Mouse (Mus musculus) CH12.LX (cell line): ENCODE results near the gene Itih5. TPM values are rescaled to one million over a fixed set of nuclear protein-coding genes. Genes with fewer than 3 reads are reported as not detected.

Experiments used
- DNase-seq: peaks from one replicate; pipeline ENCODE4 v3.0.0-alpha.2; 2013; ENCODE audit errors: extremely low read depth
- H3K27ac ChIP-seq: 2 replicates; pipeline ENCODE4 v1.5.1; 2012; ENCODE audit warnings: low read depth, mild to moderate bottlenecking, control low read depth, moderate library complexity; ENCODE audit not compliant: insufficient read depth
- H3K27me3 ChIP-seq: replicated peaks from 2 replicates; pipeline ENCODE3; 2012; ENCODE audit warnings: inconsistent platforms
- H3K36me3 ChIP-seq, 2 experiments: replicated peaks in 1 of 2; 2 replicates each; pipeline versions ENCODE3 to v1.6.1; 2012; ENCODE audit warnings: inconsistent platforms in 1 of 2, low read length in 1 of 2, mild to moderate bottlenecking in 1 of 2, mixed read lengths in 1 of 2, moderate library complexity in 1 of 2; ENCODE audit not compliant: control insufficient read depth in 1 of 2, insufficient read depth in 1 of 2
- H3K4me1 ChIP-seq, 2 experiments: 2 replicates each; pipeline ENCODE4 v1.6.1; 2012; ENCODE audit warnings: inconsistent platforms in 1 of 2, moderate library complexity in 1 of 2; ENCODE audit not compliant: insufficient read depth in 2 of 2, control insufficient read depth in 1 of 2
- H3K4me2 ChIP-seq: 2 replicates; pipeline ENCODE4 v1.6.1; 2012; ENCODE audit warnings: low read depth, mild to moderate bottlenecking, control low read depth; ENCODE audit not compliant: poor library complexity, insufficient read depth, severe bottlenecking
- H3K4me3 ChIP-seq, 3 experiments: fragments of 150-350 bp in 1 of 3; sonication (generic) in 1 of 3; replicated peaks in 1 of 3; 2 replicates each; pipeline versions ENCODE3 to v1.5.1; 2011 to 2012; ENCODE audit warnings: low read depth in 2 of 3, low read length in 2 of 3, mild to moderate bottlenecking in 2 of 3, moderate library complexity in 2 of 3, control low read depth in 1 of 3, improper control_type of control experiment in 1 of 3, inconsistent platforms in 1 of 3, mixed read lengths in 1 of 3; ENCODE audit not compliant: poor library complexity in 1 of 3
- H3K79me2 ChIP-seq: replicated peaks from 2 replicates; pipeline ENCODE4 v1.6.1; 2012; ENCODE audit warnings: mild to moderate bottlenecking, moderate library complexity; ENCODE audit not compliant: control insufficient read depth, poor library complexity, insufficient read depth, severe bottlenecking; ENCODE audit errors: extremely low read depth
- H3K9ac ChIP-seq: 2 replicates; pipeline ENCODE4 v1.6.1; 2012; ENCODE audit warnings: low read depth, mild to moderate bottlenecking, control low read depth, moderate library complexity; ENCODE audit not compliant: insufficient read depth
- H3K9me3 ChIP-seq: replicated peaks from 2 replicates; pipeline ENCODE3; 2012; ENCODE audit warnings: low read length, inconsistent platforms, mixed read lengths
- BHLHE40 ChIP-seq: IDR thresholded peaks from 2 replicates; pipeline ENCODE4 v1.6.1; 2011; ENCODE audit warnings: mild to moderate bottlenecking, low read depth, low read length, improper control_type of control experiment
- CHD1 ChIP-seq: IDR thresholded peaks from 2 replicates; pipeline ENCODE4 v1.6.1; 2012; ENCODE audit warnings: low read depth, low read length, improper control_type of control experiment, inconsistent platforms
- CHD2 ChIP-seq: IDR thresholded peaks from 2 replicates; pipeline ENCODE4 v1.6.1; 2011; ENCODE audit warnings: low read length, improper control_type of control experiment
- CTCF ChIP-seq, 2 experiments: IDR thresholded peaks in 1 of 2; conservative IDR thresholded peaks in 1 of 2; 2 replicates each; pipeline ENCODE4 v1.5.1; 2011 to 2012; ENCODE audit warnings: low read depth in 2 of 2, low read length in 2 of 2, improper control_type of control experiment in 1 of 2, inconsistent platforms in 1 of 2, mild to moderate bottlenecking in 1 of 2, moderate library complexity in 1 of 2
- E2F4 ChIP-seq: IDR thresholded peaks from 2 replicates; pipeline ENCODE4 v1.6.1; 2011; ENCODE audit warnings: low read depth, low read length, improper control_type of control experiment; ENCODE audit not compliant: insufficient replicate concordance
- ELF1 ChIP-seq: IDR thresholded peaks from 2 replicates; pipeline ENCODE4 v1.6.1; 2014; ENCODE audit warnings: low read depth, mild to moderate bottlenecking, inconsistent platforms, low read length, improper control_type of control experiment
- EP300 ChIP-seq: IDR thresholded peaks from 2 replicates; pipeline ENCODE4 v1.6.1; 2011; ENCODE audit warnings: low read length, improper control_type of control experiment
- ETS1 ChIP-seq: conservative IDR thresholded peaks from 2 replicates; pipeline ENCODE4 v1.6.1; 2012; ENCODE audit warnings: low read depth, mild to moderate bottlenecking, inconsistent platforms, low read length, improper control_type of control experiment, moderate library complexity
- JUN ChIP-seq: IDR thresholded peaks from 2 replicates; pipeline ENCODE4 v1.6.1; 2011; ENCODE audit warnings: low read depth, mild to moderate bottlenecking, low read length, improper control_type of control experiment, moderate library complexity; ENCODE audit not compliant: insufficient read depth
- JUND ChIP-seq: conservative IDR thresholded peaks from 2 replicates; pipeline ENCODE4 v1.6.1; 2011; ENCODE audit warnings: low read depth, low read length, improper control_type of control experiment
- KAT2A ChIP-seq: IDR thresholded peaks from 2 replicates; pipeline ENCODE4 v1.6.1; 2012; ENCODE audit warnings: low read length, improper control_type of control experiment, inconsistent platforms; ENCODE audit not compliant: insufficient replicate concordance
- MAX ChIP-seq: IDR thresholded peaks from 2 replicates; pipeline ENCODE4 v1.6.1; 2011; ENCODE audit warnings: low read length, improper control_type of control experiment
- MXI1 ChIP-seq: IDR thresholded peaks from 2 replicates; pipeline ENCODE4 v1.6.1; 2011; ENCODE audit warnings: mild to moderate bottlenecking, low read depth, low read length, improper control_type of control experiment
- MYC ChIP-seq: IDR thresholded peaks from 2 replicates; pipeline ENCODE4 v1.6.1; 2011; ENCODE audit warnings: low read depth, mild to moderate bottlenecking, improper control_type of control experiment, low read length
- POLR2A ChIP-seq: IDR thresholded peaks from 2 replicates; pipeline ENCODE4 v1.6.1; 2011; ENCODE audit warnings: low read depth, mild to moderate bottlenecking, improper control_type of control experiment, low read length
- RAD21 ChIP-seq: IDR thresholded peaks from 2 replicates; pipeline ENCODE4 v1.6.1; 2011; ENCODE audit warnings: low read depth, mild to moderate bottlenecking, low read length, improper control_type of control experiment, moderate library complexity
- RCOR1 ChIP-seq: conservative IDR thresholded peaks from 2 replicates; pipeline ENCODE4 v1.6.1; 2012; ENCODE audit warnings: low read depth, mild to moderate bottlenecking, inconsistent platforms, low read length, improper control_type of control experiment
- TBP ChIP-seq: conservative IDR thresholded peaks from 2 replicates; pipeline ENCODE4 v1.6.1; 2011; ENCODE audit warnings: low read depth, low read length, improper control_type of control experiment
- TCF12 ChIP-seq: IDR thresholded peaks from 2 replicates; pipeline ENCODE4 v1.6.1; 2014; ENCODE audit warnings: low read depth, mild to moderate bottlenecking, inconsistent platforms, low read length, improper control_type of control experiment
- UBTF ChIP-seq: IDR thresholded peaks from 2 replicates; pipeline ENCODE4 v1.6.1; 2012; ENCODE audit warnings: low read depth, mild to moderate bottlenecking, inconsistent platforms, low read length, improper control_type of control experiment, moderate library complexity
- ZMIZ1 ChIP-seq: IDR thresholded peaks from 2 replicates; pipeline ENCODE4 v1.6.1; 2012; ENCODE audit warnings: low read depth, mild to moderate bottlenecking, inconsistent platforms, low read length, improper control_type of control experiment
- ZNF384 ChIP-seq: IDR thresholded peaks from 2 replicates; pipeline ENCODE4 v1.6.1; 2012; ENCODE audit warnings: low read depth, low read length, improper control_type of control experiment, inconsistent platforms
- dilution Hi-C: fragments of 300-500 bp; cut with MboI; formaldehyde crosslinking; loops from 2 replicates; pipeline ENCODE4 v1.14.3; 2020; ENCODE audit warnings: low sequenced_read_pairs; ENCODE audit not compliant: extremely low pct_unique_long_range_greater_than_20kb, extremely low pct_ligation_motif_present
- in situ Hi-C: fragments of 300-500 bp; cut with MboI; formaldehyde crosslinking; loops from 3 replicates; pipeline ENCODE4 v1.14.3; 2019; ENCODE audit warnings: low sequenced_read_pairs, low pct_ligation_motif_present, low pct_unique_long_range_greater_than_20kb, mixed read lengths
- polyA plus RNA-seq: library from polyadenylated mRNA; unstranded; fragments of >175 nt; gene quantifications from 2 replicates; pipeline ENCODE4 v1.2.1, GENCODE M21; 2012; ENCODE audit warnings: low read depth; ENCODE audit not compliant: insufficient read length
- total RNA-seq, 2 experiments: library from RNA; depleted of rRNA; stranded (reverse); fragments of 300-350 nt in 1 of 2; fragments of >200 nt in 1 of 2; gene quantifications; 2 replicates each; pipeline ENCODE4 v1.2.3; 2012 to 2014

The Itih5 gene
- total and polyA plus RNA-seq, 3 experiments: 0.08 to 0.30 (median 0.11) TPM

DNA sequence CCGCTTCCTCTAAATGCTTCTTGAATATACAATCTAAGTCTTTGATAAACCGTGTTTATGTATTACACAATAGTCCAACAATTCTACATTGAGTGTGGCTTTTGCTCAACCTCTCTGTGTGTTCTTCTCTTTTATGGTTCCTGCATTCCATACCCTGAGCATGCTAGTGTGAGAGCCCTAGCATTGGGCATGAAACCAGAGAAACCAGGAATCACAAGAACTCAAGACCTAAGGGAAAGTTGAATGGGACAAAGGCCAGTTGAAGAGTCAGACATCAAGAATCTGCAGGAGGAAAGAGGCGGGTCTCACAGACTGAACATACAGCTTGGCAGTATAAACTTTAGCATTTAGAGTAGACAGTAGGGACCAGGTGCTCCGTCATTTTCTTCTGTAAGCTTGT, 68.5 kb downstream of the Itih5 start:
- Histone ChIP-seq H3K9ac (no peak overlapping the region), H3K4me1 (peaks cover 0 to 8% of the 10 kb centered on the region in 2 experiments; a peak in 2 of 4 replicates), H3K9me3 (no peaks in the 10 kb centered on the region)
- no peak for TF ChIP-seq ZMIZ1
- TF ChIP-seq, all 38 proteins: peak for 0
- Histone ChIP-seq H3K4me2 (no peak overlapping the region), H3K4me3 (no peak overlapping the region), H3K79me2 (no peaks in the 10 kb centered on the region), H3K36me3 (no peaks in the 10 kb centered on the region), H3K27ac (no peak overlapping the region), H3K27me3 (no peaks in the 10 kb centered on the region)
- dilution Hi-C loops: no loop called here
- DNase-seq: no peak
- in situ Hi-C loops: no loop called here

DNA sequence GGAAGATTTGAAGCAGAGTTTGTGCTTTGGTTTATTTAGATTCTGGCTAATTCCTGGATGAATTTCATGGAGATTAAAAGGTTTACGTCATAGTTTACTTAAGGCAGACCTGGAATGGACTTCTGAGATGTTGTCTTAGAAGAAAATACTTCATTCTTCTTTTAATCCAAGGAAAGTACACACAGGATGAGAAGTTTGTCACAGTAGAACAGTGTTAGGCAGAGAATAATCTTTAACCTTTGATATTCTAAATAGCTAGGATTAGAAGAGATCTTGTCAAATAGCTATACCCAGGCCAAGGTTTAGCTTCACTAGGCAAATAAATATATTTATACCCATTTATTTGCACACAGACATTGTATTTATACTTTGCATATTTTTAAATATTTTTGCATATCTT, 73.5 kb downstream of the Itih5 start:
- TF ChIP-seq KAT2A (no peak), ZNF384 (no peak), MYC (no peak), UBTF (no peak), EP300 (no peak), BHLHE40 (no peak), POLR2A (no peak), CHD2 (no peak), TBP (no peak), JUND (no peak), E2F4 (no peak), MAX (no peak), RAD21 (no peak)
- H3K79me2 ChIP-seq: no peaks in the 10 kb centered on the region
- no peak overlapping the region for H3K4me2 ChIP-seq
- in situ Hi-C loops: no loop called here
- no peaks in the 10 kb centered on the region for H3K27me3 ChIP-seq
- peaks cover 4 to 13% of the 10 kb centered on the region in 2 experiments; a peak in 2 of 4 replicates for H3K4me1 ChIP-seq
- no peaks in the 10 kb centered on the region for H3K9me3 ChIP-seq
- DNase-seq: no peak
- no peak overlapping the region for H3K4me3 ChIP-seq
- H3K36me3 ChIP-seq: no peaks in the 10 kb centered on the region
- no peak overlapping the region for H3K9ac ChIP-seq
- no peak overlapping the region for H3K27ac ChIP-seq
- dilution Hi-C loops: no loop called here

DNA sequence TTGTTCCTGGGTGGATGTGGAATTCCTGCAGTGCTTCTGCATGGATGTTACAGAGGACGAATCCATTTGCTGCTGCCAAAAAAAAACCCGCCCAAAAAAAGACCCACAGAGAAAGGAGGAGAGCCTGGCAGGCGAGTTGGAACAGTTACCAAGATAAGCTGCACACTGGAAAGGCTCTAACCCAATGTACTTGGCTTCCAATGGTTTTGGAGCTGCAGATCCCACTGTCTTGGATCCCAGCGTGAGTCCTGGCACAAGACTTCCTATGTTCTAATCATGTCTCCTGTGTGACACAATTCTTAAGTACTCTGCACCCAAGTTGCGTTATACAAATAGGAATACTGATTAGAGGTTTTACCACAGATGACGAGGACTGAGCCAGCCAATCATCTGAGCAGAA, 78.6 kb downstream of the Itih5 start:
- Histone ChIP-seq H3K4me1 (peaks cover 4 to 13% of the 10 kb centered on the region in 2 experiments; a peak in 2 of 4 replicates), H3K4me3 (no peak overlapping the region), H3K79me2 (no peaks in the 10 kb centered on the region), H3K36me3 (no peaks in the 10 kb centered on the region), H3K9ac (no peak overlapping the region), H3K9me3 (no peaks in the 10 kb centered on the region), H3K4me2 (no peak overlapping the region), H3K27ac (no peak overlapping the region), H3K27me3 (no peaks in the 10 kb centered on the region)
- DNase-seq: no peak
- no peak for TF ChIP-seq JUND
- TF ChIP-seq MXI1: no peak
- TF ChIP-seq E2F4: no peak
- TF ChIP-seq RCOR1: no peak
- TF ChIP-seq POLR2A: no peak
- no peak for TF ChIP-seq TCF12
- TF ChIP-seq RAD21: no peak
- no peak for TF ChIP-seq CHD1
- TF ChIP-seq JUN: no peak
- TF ChIP-seq ETS1: no peak
- no peak for TF ChIP-seq ELF1
- no peak for TF ChIP-seq CTCF (conservative IDR thresholded peaks at IDR 0.05 in 1 of 2, IDR thresholded peaks at IDR 0.05 in 1 of 2; ENCODE audit: low read depth in 2 of 2, low read length in 2 of 2)
- no peak for TF ChIP-seq MYC
- TF ChIP-seq CHD2: no peak
- TF ChIP-seq ZNF384: no peak
- in situ Hi-C loops (no loop called here), dilution Hi-C loops (no loop called here)
